Comparison of ENCODE assay signal across 12 mouse cellular contexts in the genomic region with DNA sequence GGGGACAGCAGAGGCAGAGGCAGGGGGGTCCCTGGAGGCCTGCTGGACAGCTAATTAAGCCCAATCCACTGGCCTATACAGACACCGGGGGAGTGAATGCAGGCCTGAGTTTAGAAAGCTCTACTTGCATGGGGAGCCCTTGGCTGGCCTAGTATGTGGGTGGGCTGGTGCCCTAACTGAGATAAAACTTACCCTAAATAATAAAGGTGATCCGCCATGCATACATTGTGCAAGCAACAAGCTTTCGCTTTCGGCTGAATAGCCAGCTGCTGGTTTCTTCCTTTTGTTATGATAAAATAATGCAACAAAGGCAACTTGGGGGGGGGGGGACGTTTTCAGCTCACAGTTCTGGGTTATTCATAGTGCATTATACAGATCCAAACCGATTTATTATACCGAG. TPM values are rescaled to one million over a fixed set of nuclear protein-coding genes. Genes with fewer than 3 reads are reported as not detected.
A peak's percentile ranks its signal among the peaks of the same experiment; 100 is the strongest.
DNase-seq lines count a peak whose midpoint lies in the region; ATAC-seq and TF ChIP-seq lines count a peak whose summit lies in the region.
"Had no signal": no experiment of that assay in that cellular context is flagged by ENCODE, and none has a peak within 500 bp of the region (broad histone marks: within the 10 kb centered on the region; RNA-seq: fewer than 3 reads in every experiment).

No protein-coding gene starts in this region.

- H3K9ac ChIP-seq in ES-E14 (ENCODE audit: insufficient read depth, low read depth, low read length, poor library complexity, severe bottlenecking), result peak overlapping the region; percentile 51; the same call in 1 of the 2 replicates
- H3K9ac ChIP-seq in liver, embryonic 16.5 days (ENCODE audit: low read depth, low read length), result peak overlapping the region; percentile 75
- H3K9ac ChIP-seq: midbrain, embryonic 12.5 days had no signal

- H3K4me3 ChIP-seq in layer of hippocampus, adult 2 months, result no peak overlapping the region
- no peak overlapping the region for H3K4me3 ChIP-seq in ES-E14 (ENCODE audit: insufficient read depth in 1 of 2, low read depth in 1 of 2, low read length in 2 of 2, poor library complexity in 1 of 2, severe bottlenecking in 1 of 2)
- H3K4me3 ChIP-seq in liver, embryonic 16.5 days (ENCODE audit: low read depth, low read length), result no peak overlapping the region

- 67% methylated on average over 7 of the region's 7 CpGs for WGBS in liver, embryonic 16.5 days (ENCODE audit: insufficient replicate concordance)

- no peak for TF ChIP-seq CTCF in layer of hippocampus, adult 2 months (conservative IDR thresholded peaks at IDR 0.05)

- no peaks in the 10 kb centered on the region for H3K36me3 ChIP-seq in ES-E14 (ENCODE audit: control insufficient read depth, insufficient read depth, low read length, poor library complexity, severe bottlenecking)
- H3K36me3 ChIP-seq in liver, embryonic 16.5 days (ENCODE audit: control insufficient read depth, insufficient read depth), result no peaks in the 10 kb centered on the region
- H3K36me3 ChIP-seq: midbrain, embryonic 12.5 days had no signal

- H3K4me1 ChIP-seq in ES-E14 (ENCODE audit: control insufficient read depth in 2 of 2, insufficient read depth in 2 of 2, low read length in 2 of 2, poor library complexity in 1 of 2), result peaks cover 4 to 8% of the 10 kb centered on the region in 2 experiments
- peaks cover 22% of the 10 kb centered on the region for H3K4me1 ChIP-seq in liver, embryonic 16.5 days (ENCODE audit: control insufficient read depth, low read depth, low read length)

- peak; percentile 10 for DNase-seq in embryo, embryonic 9.5 days (ENCODE audit: extremely low spot score)
- DNase-seq in embryo, embryonic 10.5 days (ENCODE audit: low spot score), result no peak
- DNase-seq in layer of hippocampus, adult 2 months (ENCODE audit: low spot score in 2 of 2), result no peak
- DNase-seq in layer of hippocampus, adult 11-12 months (ENCODE audit: low spot score), result no peak
- no peak for DNase-seq in ES-E14 (ENCODE audit: low read depth, low spot score)
- no peak for DNase-seq in left cerebral cortex, adult 11 months (ENCODE audit: low spot score)
- DNase-seq in adrenal gland, postnatal 10 days, result no peak
- DNase-seq: adrenal gland, postnatal 14 days; gastrocnemius, postnatal 14 days had no signal

- peak overlapping the region; percentile 80 for H3K4me2 ChIP-seq in liver, embryonic 16.5 days (ENCODE audit: low read depth, low read length)

- H3K27me3 ChIP-seq in liver, embryonic 16.5 days (ENCODE audit: control insufficient read depth, insufficient read depth, low read depth, low read length), result no peaks in the 10 kb centered on the region
- H3K27me3 ChIP-seq: midbrain, embryonic 12.5 days had no signal

- ATAC-seq in liver, embryonic 16.5 days (ENCODE audit: low read depth), result no peak

- peak overlapping the region; percentile 100; the same call in 1 of the 2 replicates for H3K27ac ChIP-seq in layer of hippocampus, adult 2 months
- H3K27ac ChIP-seq in ES-E14 (ENCODE audit: insufficient read depth, low read depth, low read length, poor library complexity, severe bottlenecking), result peak overlapping the region; percentile 99; the same call in 1 of the 2 replicates
- peak overlapping the region; percentile 84 for H3K27ac ChIP-seq in liver, embryonic 16.5 days (ENCODE audit: low read length)
- H3K27ac ChIP-seq: midbrain, embryonic 12.5 days had no signal

- in situ Hi-C loops in ES-E14 (cut with MboI; ENCODE audit: low sequenced_read_pairs in 2 of 2, unreplicated experiment in 2 of 2), result no loop called here

- no peaks in the 10 kb centered on the region for H3K9me3 ChIP-seq in ES-E14 (ENCODE audit: control insufficient read depth, insufficient read depth, low read depth, low read length)
- no peaks in the 10 kb centered on the region for H3K9me3 ChIP-seq in liver, embryonic 16.5 days (replicated peaks; ENCODE audit: control insufficient read depth, low read length)
- H3K9me3 ChIP-seq: midbrain, embryonic 12.5 days had no signal

TF ChIP-seq in ES-E14, 5 proteins besides CTCF, POLR2A, EP300 and RAD21:
- TF ChIP-seq CHD2 (IDR thresholded peaks at IDR 0.05; ENCODE audit: low read depth, low read length) (0 out of 2 replicates have a peak, but pooled peaks have one; percentile 10), ZC3H11A (IDR thresholded peaks at IDR 0.05; ENCODE audit: borderline replicate concordance, low read depth, low read length) (no peak)

RNA-seq across cellular contexts. Expression of a gene that starts 18.9 kb away (rescaled TPM):
- 100 to 1,000 TPM; 123 TPM for total RNA-seq in layer of hippocampus, adult 2 months (2021)
- total RNA-seq in ES-E14 (2012; rRNA removed), result 450 and 669 TPM in 2 replicates
- 420 and 472 TPM in 2 replicates for polyA plus RNA-seq in liver, embryonic 16.5 days (2015; fragmentation: Nextera tagmentation; extraction: Ambion mirVana)
- 100 to 1,000 TPM; 424 to 432 TPM for total RNA-seq in adrenal gland, postnatal 10 days (2021)

RNA-seq across cellular contexts. Expression of a gene that starts 19.3 kb away (rescaled TPM):
- 10 to 100 TPM; 35.9 to 38.4 TPM for total RNA-seq in layer of hippocampus, adult 2 months (2021)
- 9.1 and 10.2 TPM in 2 replicates for total RNA-seq in ES-E14 (2012; rRNA removed)
- 1.7 and 2.3 TPM in 2 replicates for polyA plus RNA-seq in liver, embryonic 16.5 days (2015; fragmentation: Nextera tagmentation; extraction: Ambion mirVana)
- 1 to 10 TPM; 1.9 to 2.7 TPM for total RNA-seq in adrenal gland, postnatal 10 days (2021)

RNA-seq across cellular contexts. Expression of a gene that starts 40.2 kb away (rescaled TPM):
- 10 to 100 TPM; 46.5 to 52.6 TPM for total RNA-seq in layer of hippocampus, adult 2 months (2021)
- 7.8 and 14.3 TPM in 2 replicates for total RNA-seq in ES-E14 (2012; rRNA removed)
- polyA plus RNA-seq in liver, embryonic 16.5 days (2015; fragmentation: Nextera tagmentation; extraction: Ambion mirVana), result 28.9 and 30.6 TPM in 2 replicates
- 10 to 100 TPM; 30.9 to 38.0 TPM for total RNA-seq in adrenal gland, postnatal 10 days (2021)

RNA-seq across cellular contexts. Expression of a gene that starts 56.3 kb away (rescaled TPM):
- total RNA-seq in layer of hippocampus, adult 2 months (2021), result not detected
- total RNA-seq in ES-E14 (2012; rRNA removed), result 0.98 and 1.2 TPM in 2 replicates
- polyA plus RNA-seq in liver, embryonic 16.5 days (2015; fragmentation: Nextera tagmentation; extraction: Ambion mirVana), result 0.30 TPM in 1 of 2 replicates, not detected in the other
- total RNA-seq in adrenal gland, postnatal 10 days (2021), result not detected
- total RNA-seq: adrenal gland, postnatal 14 days; gastrocnemius, postnatal 14 days; left cerebral cortex, postnatal 25 days had no signal
